Mouse (Mus musculus) MEL (cell line): ENCODE measurements around the gene Med31. TPM values are rescaled to one million over a fixed set of nuclear protein-coding genes. Genes with fewer than 3 reads are reported as not detected.

Experiments used
- DNase-seq: peaks from one replicate; pipeline ENCODE4 v3.0.0; 2011; ENCODE audit warnings: low read depth, low spot score
- H3K27ac ChIP-seq: 2 replicates; pipeline ENCODE4 v1.5.1; 2012; ENCODE audit warnings: low read depth, mild to moderate bottlenecking, control low read depth, low read length, moderate library complexity; ENCODE audit not compliant: control insufficient read depth
- H3K27me3 ChIP-seq, 2 experiments: fragments of 150-350 bp in 1 of 2; sonication (generic) in 1 of 2; 2 replicates each; pipeline ENCODE4 v1.6.1; 2012; ENCODE audit warnings: low read length in 2 of 2, mild to moderate bottlenecking in 2 of 2, improper control_type of control experiment in 1 of 2, moderate library complexity in 1 of 2; ENCODE audit not compliant: insufficient read depth in 2 of 2, control insufficient read depth in 1 of 2
- H3K36me3 ChIP-seq, 2 experiments: 2 replicates each; pipeline ENCODE4 v1.6.1; 2012 to 2014; ENCODE audit warnings: low read length in 2 of 2, improper control_type of control experiment in 1 of 2, inconsistent platforms in 1 of 2, mild to moderate bottlenecking in 1 of 2; ENCODE audit not compliant: insufficient read depth in 2 of 2, control insufficient read depth in 1 of 2
- H3K4me1 ChIP-seq, 2 experiments: fragments of 150-350 bp in 1 of 2; sonication (generic) in 1 of 2; 2 replicates each; pipeline ENCODE4 v1.6.1; 2012; ENCODE audit warnings: low read length in 2 of 2, improper control_type of control experiment in 1 of 2, mild to moderate bottlenecking in 1 of 2; ENCODE audit not compliant: insufficient read depth in 2 of 2, control insufficient read depth in 1 of 2
- H3K4me3 ChIP-seq, 2 experiments: fragments of 150-350 bp in 1 of 2; sonication (generic) in 1 of 2; 2 replicates each; pipeline ENCODE4 v1.5.1; 2012; ENCODE audit warnings: low read depth in 2 of 2, low read length in 2 of 2, mild to moderate bottlenecking in 2 of 2, moderate library complexity in 2 of 2, control low read depth in 1 of 2, improper control_type of control experiment in 1 of 2; ENCODE audit not compliant: control insufficient read depth in 1 of 2, insufficient read depth in 1 of 2
- H3K79me2 ChIP-seq: 2 replicates; pipeline ENCODE4 v1.6.1; 2012; ENCODE audit warnings: mild to moderate bottlenecking, low read length, moderate library complexity; ENCODE audit not compliant: control insufficient read depth, poor library complexity, insufficient read depth
- H3K9ac ChIP-seq: 2 replicates; pipeline ENCODE4 v1.6.1; 2012; ENCODE audit warnings: low read depth, mild to moderate bottlenecking, control low read depth, low read length, moderate library complexity; ENCODE audit not compliant: control insufficient read depth, poor library complexity, severe bottlenecking
- H3K9me3 ChIP-seq: fragments of 150-350 bp; sonication (generic); replicated peaks from 2 replicates; pipeline ENCODE4 v1.6.1; 2012; ENCODE audit warnings: mild to moderate bottlenecking, low read length, improper control_type of control experiment, moderate library complexity; ENCODE audit not compliant: insufficient read depth
- BHLHE40 ChIP-seq: IDR thresholded peaks from 2 replicates; pipeline ENCODE4 v1.6.1; 2012; ENCODE audit warnings: low read depth, mild to moderate bottlenecking, inconsistent platforms, low read length, improper control_type of control experiment, borderline replicate concordance
- CHD1 ChIP-seq: IDR thresholded peaks from 2 replicates; pipeline ENCODE4 v1.6.1; 2012; ENCODE audit warnings: low read depth, mild to moderate bottlenecking, inconsistent platforms, low read length, improper control_type of control experiment
- E2F4 ChIP-seq: IDR thresholded peaks from 2 replicates; pipeline ENCODE4 v1.6.1; 2011; ENCODE audit warnings: low read depth, low read length, improper control_type of control experiment, borderline replicate concordance
- GATA1 ChIP-seq: IDR thresholded peaks from 2 replicates; pipeline ENCODE4 v1.6.1; 2011; ENCODE audit warnings: low read depth, low read length, improper control_type of control experiment
- HCFC1 ChIP-seq: IDR thresholded peaks from 2 replicates; pipeline ENCODE4 v1.6.1; 2012; ENCODE audit warnings: low read depth, mild to moderate bottlenecking, inconsistent platforms, low read length, improper control_type of control experiment, moderate library complexity
- JUND ChIP-seq: IDR thresholded peaks from 2 replicates; pipeline ENCODE4 v1.6.1; 2011; ENCODE audit warnings: low read depth, mild to moderate bottlenecking, improper control_type of control experiment, low read length
- KAT2A ChIP-seq: conservative IDR thresholded peaks from 2 replicates; pipeline ENCODE4 v1.6.1; 2012; ENCODE audit warnings: low read depth, low read length, improper control_type of control experiment, inconsistent platforms
- MAFK ChIP-seq: IDR thresholded peaks from 2 replicates; pipeline ENCODE4 v1.6.1; 2011; ENCODE audit warnings: low read depth, mild to moderate bottlenecking, low read length, improper control_type of control experiment, borderline replicate concordance
- MAX ChIP-seq: IDR thresholded peaks from 2 replicates; pipeline ENCODE4 v1.6.1; 2011; ENCODE audit warnings: low read length, improper control_type of control experiment
- MXI1 ChIP-seq: IDR thresholded peaks from 2 replicates; pipeline ENCODE4 v1.6.1; 2011; ENCODE audit warnings: mild to moderate bottlenecking, low read depth, low read length, improper control_type of control experiment
- MYB ChIP-seq: IDR thresholded peaks from 2 replicates; pipeline ENCODE4 v1.6.1; 2011; ENCODE audit warnings: mild to moderate bottlenecking, low read depth, low read length, improper control_type of control experiment
- MYC ChIP-seq: IDR thresholded peaks from 2 replicates; pipeline ENCODE4 v1.6.1; 2011; ENCODE audit warnings: low read depth, mild to moderate bottlenecking, low read length, improper control_type of control experiment, moderate library complexity
- NELFE ChIP-seq: IDR thresholded peaks from 2 replicates; pipeline ENCODE4 v1.6.1; 2011; ENCODE audit warnings: low read depth, low read length, improper control_type of control experiment
- POLR2A ChIP-seq, 2 experiments: IDR thresholded peaks; 2 replicates each; pipeline ENCODE4 v1.6.1; 2011 to 2012; ENCODE audit warnings: low read length in 2 of 2, mild to moderate bottlenecking in 2 of 2, control low read depth in 1 of 2, improper control_type of control experiment in 1 of 2, low read depth in 1 of 2, moderate library complexity in 1 of 2; ENCODE audit not compliant: control insufficient read depth in 1 of 2, insufficient read depth in 1 of 2, poor library complexity in 1 of 2
- POLR2AphosphoS5 ChIP-seq: IDR thresholded peaks from 2 replicates; pipeline ENCODE4 v1.6.1; 2012; ENCODE audit warnings: low read depth, borderline replicate concordance, mild to moderate bottlenecking, inconsistent platforms, low read length, moderate library complexity, mixed read lengths
- RAD21 ChIP-seq: IDR thresholded peaks from 2 replicates; pipeline ENCODE4 v1.6.1; 2011; ENCODE audit warnings: mild to moderate bottlenecking, low read depth, low read length, improper control_type of control experiment
- RCOR1 ChIP-seq: IDR thresholded peaks from 2 replicates; pipeline ENCODE4 v1.6.1; 2012; ENCODE audit warnings: low read depth, mild to moderate bottlenecking, inconsistent platforms, low read length, improper control_type of control experiment
- SMC3 ChIP-seq: IDR thresholded peaks from 2 replicates; pipeline ENCODE4 v1.6.1; 2011; ENCODE audit warnings: low read depth, low read length, improper control_type of control experiment
- TAL1 ChIP-seq: IDR thresholded peaks from 2 replicates; pipeline ENCODE4 v1.6.1; 2012; ENCODE audit warnings: mild to moderate bottlenecking, inconsistent platforms, low read length, moderate library complexity, mixed read lengths
- TBP ChIP-seq: IDR thresholded peaks from 2 replicates; pipeline ENCODE4 v1.8.0; 2011; ENCODE audit warnings: low read depth, low read length, improper control_type of control experiment
- UBTF ChIP-seq: IDR thresholded peaks from 2 replicates; pipeline ENCODE4 v1.6.1; 2012; ENCODE audit warnings: low read depth, mild to moderate bottlenecking, inconsistent platforms, low read length, improper control_type of control experiment, moderate library complexity, borderline replicate concordance; ENCODE audit not compliant: insufficient read depth
- USF1 ChIP-seq: IDR thresholded peaks from 2 replicates; pipeline ENCODE4 v1.6.1; 2014; ENCODE audit warnings: low read depth, mild to moderate bottlenecking, inconsistent platforms, low read length, improper control_type of control experiment, moderate library complexity
- ZC3H11A ChIP-seq: IDR thresholded peaks from 2 replicates; pipeline ENCODE4 v1.6.1; 2012; ENCODE audit warnings: low read depth, mild to moderate bottlenecking, inconsistent platforms, low read length, improper control_type of control experiment
- ZKSCAN1 ChIP-seq: IDR thresholded peaks from 2 replicates; pipeline ENCODE4 v1.6.1; 2012; ENCODE audit warnings: low read depth, mild to moderate bottlenecking, inconsistent platforms, low read length, improper control_type of control experiment, moderate library complexity
- ZMIZ1 ChIP-seq: IDR thresholded peaks from 2 replicates; pipeline ENCODE4 v1.6.1; 2012; ENCODE audit warnings: low read depth, mild to moderate bottlenecking, inconsistent platforms, low read length, improper control_type of control experiment, moderate library complexity
- polyA plus RNA-seq, 2 experiments: library from polyadenylated mRNA; stranded (reverse) in 1 of 2; unstranded in 1 of 2; fragments of >175 nt in 1 of 2; fragments of >200 nt in 1 of 2; gene quantifications; 2 replicates each; pipeline versions ENCODE4 v1.2.1 to v1.2.4; 2012; ENCODE audit warnings: low replicate concordance in 2 of 2, low read depth in 1 of 2; ENCODE audit not compliant: insufficient read length in 2 of 2, insufficient read depth in 1 of 2, missing spikeins in 1 of 2
- total RNA-seq: library from RNA; depleted of rRNA; stranded (reverse); fragments of 300-350 nt; gene quantifications from 2 replicates; pipeline ENCODE4 v1.2.3, GENCODE M21; 2012

Med31 gene
- total and polyA plus RNA-seq, 3 experiments = 12.1 to 21.1 TPM; not detected in 1

GRCm38 (mm10) chr11:72180556-72180955 is 34.8 kb downstream of the Med31 start:
- no peaks in the 10 kb centered on the region for H3K27me3 ChIP-seq
- H3K4me1 ChIP-seq = no peaks in the 10 kb centered on the region
- H3K36me3 ChIP-seq = peaks cover 0 to 20% of the 10 kb centered on the region in 2 experiments; a peak in 2 of 4 replicates
- no peak for DNase-seq
- TF ChIP-seq USF1 (no peak), JUND (no peak), RAD21 (no peak), CHD1 (no peak), SMC3 (no peak), ZMIZ1 (no peak), ZKSCAN1 (no peak), RCOR1 (no peak), POLR2A (IDR thresholded peaks at IDR 0.05; ENCODE audit: control insufficient read depth in 1 of 2, insufficient read depth in 1 of 2, low read depth in 1 of 2, low read length in 2 of 2, poor library complexity in 1 of 2) (no peak), POLR2AphosphoS5 (no peak), MYC (no peak), KAT2A (no peak), HCFC1 (no peak), MAFK (no peak)
- H3K9ac ChIP-seq = no peak overlapping the region
- H3K79me2 ChIP-seq = 0 out of 2 replicates have a peak, but pooled peaks cover 1% of the 10 kb centered on the region
- H3K4me3 ChIP-seq = no peak overlapping the region
- H3K27ac ChIP-seq = no peak overlapping the region
- no peaks in the 10 kb centered on the region for H3K9me3 ChIP-seq

DNA sequence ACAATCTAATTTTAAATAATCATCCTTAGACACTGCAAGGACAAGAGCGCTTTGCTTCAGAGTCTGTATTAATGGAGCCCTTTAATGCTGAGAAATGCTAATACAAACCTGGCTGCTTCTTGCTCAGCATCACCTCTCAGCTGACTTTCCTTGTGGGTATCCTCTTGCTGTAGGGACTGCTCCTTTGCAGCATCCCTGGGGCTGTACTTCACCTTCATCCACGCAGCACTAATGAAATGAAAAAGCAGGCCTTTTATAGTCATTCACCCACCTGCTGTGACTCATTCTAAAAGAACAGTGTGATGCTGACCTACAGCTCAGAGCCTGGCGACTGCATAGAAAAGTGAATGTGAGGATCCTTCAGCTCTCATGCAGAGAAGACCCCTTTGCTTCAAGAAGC is 38.8 kb downstream of the Med31 start:
- no peak overlapping the region for H3K9ac ChIP-seq
- peaks cover 0 to 20% of the 10 kb centered on the region in 2 experiments; a peak in 2 of 4 replicates for H3K36me3 ChIP-seq

More for the DNA sequence above, 38.8 kb downstream of the Med31 start:
- no peak overlapping the region for H3K27ac ChIP-seq
- no peaks in the 10 kb centered on the region for H3K27me3 ChIP-seq
- no peaks in the 10 kb centered on the region for H3K4me1 ChIP-seq
- no peak for TF ChIP-seq GATA1
- no peak for TF ChIP-seq TBP
- TF ChIP-seq TAL1 = no peak
- TF ChIP-seq CHD1 = no peak
- TF ChIP-seq MXI1 = no peak
- TF ChIP-seq MYC = no peak
- TF ChIP-seq ZC3H11A = no peak
- no peak for TF ChIP-seq HCFC1
- no peak for TF ChIP-seq MYB
- TF ChIP-seq E2F4 = no peak
- no peak for TF ChIP-seq POLR2A (IDR thresholded peaks at IDR 0.05; ENCODE audit: control insufficient read depth in 1 of 2, insufficient read depth in 1 of 2, low read depth in 1 of 2, low read length in 2 of 2, poor library complexity in 1 of 2)
- TF ChIP-seq MAFK = no peak
- TF ChIP-seq BHLHE40 = no peak
- TF ChIP-seq UBTF = no peak
- TF ChIP-seq USF1 = no peak
- no peak for TF ChIP-seq MAX
- no peak for TF ChIP-seq NELFE
- DNase-seq = no peak
- no peak overlapping the region for H3K4me3 ChIP-seq
- H3K79me2 ChIP-seq = no peaks in the 10 kb centered on the region
- no peaks in the 10 kb centered on the region for H3K9me3 ChIP-seq
